Mouse (Mus musculus) ovary, postnatal 10 days (tissue): ENCODE data around the gene Tyrp1.

Source experiments
- DNase-seq: peaks from one replicate; pipeline ENCODE4 v3.0.0; 2022; ENCODE audit warnings: low spot score

The Tyrp1 gene

GRCm38 (mm10) chr4:80895278-80895894 is 61.5 kb downstream of the Tyrp1 start:
- DNase-seq, result no peak
